Mouse (Mus musculus) cerebellum, adult 2 months (tissue): ENCODE measurements around the gene Pramef8.

ENCODE experiments used
- CTCF ChIP-seq: fragments of 200-500 bp; IDR thresholded peaks from 2 replicates; pipeline ENCODE4 v1.5.1; 2011; ENCODE audit warnings: low read depth, mild to moderate bottlenecking, control low read depth, low read length, moderate library complexity, borderline replicate concordance; ENCODE audit not compliant: insufficient read depth
- POLR2A ChIP-seq: fragments of 200-500 bp; IDR thresholded peaks from 2 replicates; pipeline ENCODE4 v1.6.1; 2011; ENCODE audit warnings: low read length, control low read depth, borderline replicate concordance; ENCODE audit not compliant: insufficient read depth

- no peak for TF ChIP-seq CTCF
- TF ChIP-seq POLR2A: no peak
Measured at GRCm38 (mm10) chr4:143450224-143450623, 38.0 kb downstream of the Pramef8 start, which contains the start of gene Oog4.
